Mouse (Mus musculus) adrenal gland, adult (tissue): Measurements from ENCODE around the gene Ripk1.
A peak's percentile ranks its signal among the peaks of the same experiment; 100 is the strongest.

Source experiments
- DNase-seq, 2 experiments: peaks; one replicate each; pipeline ENCODE4 v3.0.0; 2022 to 2023; ENCODE audit warnings: low spot score in 1 of 2; ENCODE audit not compliant: inconsistent age in 2 of 2

The Ripk1 gene

GRCm38 (mm10) chr13:34002058-34003006, at the start of gene Ripk1, which contains the start of gene Serpinb6a:
Gene Ripk1 (plus strand): TSS chr13:34002363.
Gene Serpinb6a (minus strand): TSS chr13:34002794.
- peak; percentile 93 to 97 for DNase-seq

- peak; percentile 40 to 75 for DNase-seq
Measured at GRCm38 (mm10) chr13:33952947-33953346, 49.2 kb upstream of the Ripk1 start.

- DNase-seq = peak in 1 of 2 experiments; percentile 83
Measured at GRCm38 (mm10) chr13:33956571-33957421, 45.4 kb upstream of the Ripk1 start.

GRCm38 (mm10) chr13:33959771-33960170, 42.4 kb upstream of the Ripk1 start:
- DNase-seq = no peak

GRCm38 (mm10) chr13:33964206-33965046, 37.7 kb upstream of the Ripk1 start, which contains the start of gene Nqo2:
Gene Nqo2 (plus strand): TSS chr13:33964687.
- DNase-seq = peak; percentile 87 to 94

GRCm38 (mm10) chr13:33965056-33966024, 36.8 kb upstream of the Ripk1 start:
- peak in 1 of 2 experiments; percentile 51 for DNase-seq

- DNase-seq = no peak
Measured at GRCm38 (mm10) chr13:33966025-33966412, 36.1 kb upstream of the Ripk1 start.

- DNase-seq = no peak
Measured at GRCm38 (mm10) chr13:33966574-33966973, 35.6 kb upstream of the Ripk1 start.

- no peak for DNase-seq
Measured at GRCm38 (mm10) chr13:33989625-33990024, 12.5 kb upstream of the Ripk1 start.

GRCm38 (mm10) chr13:33995197-33995596, 7.0 kb upstream of the Ripk1 start:
- DNase-seq = peak; percentile 73 to 91

- DNase-seq = no peak
Measured at GRCm38 (mm10) chr13:34003058-34003457, 895 bp downstream of the Ripk1 start.

- no peak for DNase-seq
Measured at GRCm38 (mm10) chr13:34007234-34007633, 5.1 kb downstream of the Ripk1 start.

GRCm38 (mm10) chr13:34016927-34017569, 14.9 kb downstream of the Ripk1 start:
- peak in 1 of 2 experiments; percentile 51 for DNase-seq

GRCm38 (mm10) chr13:34018521-34018920, 16.4 kb downstream of the Ripk1 start:
- DNase-seq = no peak

- DNase-seq = no peak
Measured at GRCm38 (mm10) chr13:34021998-34022397, 19.8 kb downstream of the Ripk1 start.

- DNase-seq = no peak
Measured at GRCm38 (mm10) chr13:34032041-34032440, 29.9 kb downstream of the Ripk1 start.

- no peak for DNase-seq
Measured at GRCm38 (mm10) chr13:34035424-34035823, 33.3 kb downstream of the Ripk1 start.

- DNase-seq = no peak
Measured at GRCm38 (mm10) chr13:34036726-34037125, 34.6 kb downstream of the Ripk1 start.
